ENCODE assay signal across 8 mouse cellular contexts in the genomic region with DNA sequence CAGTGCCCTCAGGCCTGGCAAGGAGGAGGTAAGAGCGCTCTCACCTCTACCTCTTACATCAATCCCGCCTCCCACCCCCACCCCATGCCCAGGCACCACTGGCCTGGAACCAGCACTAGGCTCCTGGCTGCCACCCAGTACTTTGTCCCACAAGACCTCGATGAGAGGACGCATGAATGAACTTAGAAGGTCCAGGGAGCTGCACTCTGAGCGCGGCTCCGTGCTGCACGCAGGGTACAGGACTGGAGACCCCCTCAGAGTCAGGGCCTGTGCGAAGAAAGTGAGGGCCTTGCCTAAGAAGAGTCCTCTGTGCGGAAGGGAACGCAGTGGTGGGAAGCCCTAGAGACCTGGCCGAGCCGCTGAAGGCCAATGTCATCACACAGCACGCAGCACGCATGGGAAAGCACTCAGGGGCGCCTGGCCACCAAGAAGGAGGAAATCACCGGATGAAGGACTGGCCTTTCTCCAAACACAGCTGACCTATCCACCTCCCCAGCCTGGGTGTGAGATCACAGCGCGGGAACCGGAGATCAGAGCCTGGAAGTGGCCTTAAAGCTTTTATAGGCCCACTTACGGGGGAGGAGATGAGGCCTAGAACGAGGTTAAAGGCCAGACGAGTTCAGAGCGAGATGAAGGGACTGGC. TPM values are rescaled to one million over a fixed set of nuclear protein-coding genes. Genes with fewer than 3 reads are reported as not detected.
DNase-seq lines count a peak whose midpoint lies in the region; ATAC-seq and TF ChIP-seq lines count a peak whose summit lies in the region.

No protein-coding gene starts in this region.

- DNase-seq in testis, postnatal 14 days (ENCODE audit: low spot score): peak; percentile 24
- DNase-seq in testis, postnatal 10 days (ENCODE audit: low spot score): no peak
- peak; percentile 78 for DNase-seq in kidney, postnatal 0 days (ENCODE audit: low spot score)
- peak; percentile 79 for DNase-seq in lung, postnatal 36 days
- DNase-seq in cerebellum, postnatal 4 days (ENCODE audit: low spot score in 2 of 2): no peak
- DNase-seq in thymus, postnatal 36 days: no peak
- DNase-seq in urinary bladder, postnatal 36 days (ENCODE audit: low spot score in 2 of 2): no peak

- ATAC-seq in heart, embryonic 13.5 days (ENCODE audit: extremely low read depth, insufficient number of reproducible peaks, low FRiP score, low TSS enrichment): no peak
- ATAC-seq in kidney, postnatal 0 days (replicated peaks; ENCODE audit: low FRiP score, low read depth): peak; percentile 30; the same call in 1 of the 2 replicates

- H3K9me3 ChIP-seq in heart, embryonic 13.5 days: no peaks in the 10 kb centered on the region
- H3K9me3 ChIP-seq in kidney, postnatal 0 days (replicated peaks; ENCODE audit: low read length): no peaks in the 10 kb centered on the region

- no peak for TF ChIP-seq CTCF in kidney, postnatal 0 days (IDR thresholded peaks at IDR 0.05; ENCODE audit: low read depth)

- WGBS in heart, embryonic 13.5 days: 50% methylated on average over 24 of the region's 24 CpGs
- WGBS in kidney, postnatal 0 days: 12% methylated on average over 24 of the region's 24 CpGs

- H3K27me3 ChIP-seq in heart, embryonic 13.5 days (replicated peaks): no peaks in the 10 kb centered on the region
- no peaks in the 10 kb centered on the region for H3K27me3 ChIP-seq in kidney, postnatal 0 days (ENCODE audit: insufficient read depth, low read length)

- H3K9ac ChIP-seq in heart, embryonic 13.5 days: peak overlapping the region; percentile 90
- H3K9ac ChIP-seq in kidney, postnatal 0 days (ENCODE audit: low read depth, low read length): peak overlapping the region; percentile 25; the same call in 1 of the 2 replicates

- peak overlapping the region; percentile 80 for H3K4me2 ChIP-seq in heart, embryonic 13.5 days
- H3K4me2 ChIP-seq in kidney, postnatal 0 days (ENCODE audit: low read length): peak overlapping the region; percentile 88

- H3K36me3 ChIP-seq in heart, embryonic 13.5 days: peaks cover 9% of the 10 kb centered on the region
- 0 out of 2 replicates have a peak, but pooled peaks cover 2% of the 10 kb centered on the region for H3K36me3 ChIP-seq in kidney, postnatal 0 days (ENCODE audit: insufficient read depth, low read length)

- peak overlapping the region; percentile 72 for H3K4me3 ChIP-seq in heart, embryonic 13.5 days
- no peak overlapping the region for H3K4me3 ChIP-seq in kidney, postnatal 0 days (replicated peaks; ENCODE audit: low read depth, low read length)

- peaks cover 71% of the 10 kb centered on the region for H3K4me1 ChIP-seq in heart, embryonic 13.5 days
- H3K4me1 ChIP-seq in kidney, postnatal 0 days (replicated peaks; ENCODE audit: insufficient read depth, low read length): peaks cover 50% of the 10 kb centered on the region

- peak overlapping the region; percentile 84 for H3K27ac ChIP-seq in heart, embryonic 13.5 days (replicated peaks)
- peak overlapping the region; percentile 94 for H3K27ac ChIP-seq in kidney, postnatal 0 days

RNA-seq across cellular contexts. Expression of gene Piezo1, which starts 4.2 kb away (rescaled TPM):
- 12.9 and 15.4 TPM in 2 replicates for polyA plus RNA-seq in heart, embryonic 13.5 days (2015; fragmentation: Nextera tagmentation; extraction: Ambion mirVana)
- polyA plus RNA-seq in kidney, postnatal 0 days (2015; fragmentation: Nextera tagmentation; extraction: Ambion mirVana): 12.5 and 14.9 TPM in 2 replicates

RNA-seq across cellular contexts. Expression of gene Cdt1, which starts 20.9 kb away (rescaled TPM):
- polyA plus RNA-seq in heart, embryonic 13.5 days (2015; fragmentation: Nextera tagmentation; extraction: Ambion mirVana): 31.0 and 34.6 TPM in 2 replicates
- 21.2 and 24.7 TPM in 2 replicates for polyA plus RNA-seq in kidney, postnatal 0 days (2015; fragmentation: Nextera tagmentation; extraction: Ambion mirVana)

RNA-seq across cellular contexts. Expression of gene Aprt, which starts 29.8 kb away (rescaled TPM):
- 251 and 271 TPM in 2 replicates for polyA plus RNA-seq in heart, embryonic 13.5 days (2015; fragmentation: Nextera tagmentation; extraction: Ambion mirVana)
- polyA plus RNA-seq in kidney, postnatal 0 days (2015; fragmentation: Nextera tagmentation; extraction: Ambion mirVana): 354 and 392 TPM in 2 replicates

Comparison
In these comparisons a context has a peak if more than half of its experiments do, and no peak if none do; other contexts are left out.
1. DNase-seq: peak in testis, postnatal 14 days (single experiment), kidney, postnatal 0 days (single experiment) and lung, postnatal 36 days (single experiment); none in testis, postnatal 10 days (single experiment), cerebellum, postnatal 4 days (0 of 2), thymus, postnatal 36 days (0 of 2) and urinary bladder, postnatal 36 days (0 of 2).